Mouse (Mus musculus) brain, adult 2 months (tissue): ENCODE data around the gene Cacng2.
A peak's percentile ranks its signal among the peaks of the same experiment; 100 is the strongest.

Experiments
- DNase-seq: peaks from one replicate; pipeline ENCODE4 v3.0.0; 2011; ENCODE audit warnings: low read depth, low spot score

Gene Cacng2

DNA sequence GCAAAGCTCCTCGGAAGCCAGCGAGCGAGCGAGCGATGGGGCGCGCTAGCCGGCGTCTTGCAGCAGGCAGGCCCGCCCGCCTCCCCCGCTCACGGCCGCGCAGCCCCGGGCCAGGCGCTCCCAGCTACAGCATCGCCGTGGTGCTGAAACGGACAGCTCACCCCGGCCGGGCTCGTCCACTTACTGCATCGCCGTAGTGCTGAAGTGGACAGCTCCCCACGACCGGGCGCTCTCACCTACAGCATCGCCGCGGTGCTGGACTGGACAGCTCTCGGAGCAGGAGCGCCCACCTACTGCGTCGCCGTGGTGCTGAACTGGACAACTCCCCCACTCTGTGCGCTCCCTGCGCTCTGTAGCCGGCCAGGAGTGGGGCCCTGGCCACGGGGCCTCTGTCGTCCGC lies at the start of gene Cacng2:
Gene Cacng2 (minus strand): TSS at position 325 of the 400 bp plus-strand sequence.
- peak; percentile 89 for DNase-seq

- peak; percentile 66 for DNase-seq
These were observed 49.7 kb upstream of the Cacng2 start for GRCm38 (mm10) chr15:78169566-78169965.

DNA sequence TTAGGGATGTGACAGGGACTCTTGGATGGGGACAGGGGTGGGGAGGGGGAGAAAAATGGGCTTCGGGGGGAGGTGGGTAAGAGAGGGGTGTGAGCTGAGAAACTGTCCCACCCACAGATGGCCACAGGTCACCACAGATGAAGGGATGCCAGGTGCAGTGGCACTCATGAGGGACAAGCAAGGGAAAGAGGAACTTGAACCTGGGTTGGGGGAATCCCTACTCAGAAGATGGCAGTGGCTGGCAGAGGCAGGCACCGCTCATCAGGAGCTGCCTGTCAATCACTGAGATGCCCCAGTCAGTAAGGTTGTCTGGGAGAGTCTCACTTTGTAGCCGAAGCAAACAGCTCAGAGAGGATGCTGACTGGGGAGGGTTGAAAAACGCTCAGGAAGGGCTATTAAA lies 45.5 kb upstream of the Cacng2 start:
- DNase-seq = no peak

DNA sequence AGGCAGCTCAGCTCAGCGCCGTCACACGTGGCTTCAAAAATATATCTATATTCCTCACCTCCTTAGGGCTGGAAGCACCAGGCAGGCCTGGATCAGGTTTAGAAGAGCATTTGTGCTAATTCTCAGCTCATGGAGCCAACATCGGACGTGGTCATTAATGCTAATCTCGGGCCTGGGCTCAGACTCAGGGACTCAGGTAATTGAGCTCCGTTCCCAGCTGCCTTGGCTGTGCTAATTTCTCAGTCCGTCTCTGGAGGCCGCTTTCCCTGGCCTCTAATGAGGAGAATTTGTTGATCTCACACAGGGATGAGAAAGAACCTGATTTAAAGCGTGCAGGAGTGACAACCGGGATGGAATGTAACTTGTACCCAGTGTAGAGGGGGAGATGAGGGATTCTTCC lies 44.6 kb upstream of the Cacng2 start:
- no peak for DNase-seq

DNA sequence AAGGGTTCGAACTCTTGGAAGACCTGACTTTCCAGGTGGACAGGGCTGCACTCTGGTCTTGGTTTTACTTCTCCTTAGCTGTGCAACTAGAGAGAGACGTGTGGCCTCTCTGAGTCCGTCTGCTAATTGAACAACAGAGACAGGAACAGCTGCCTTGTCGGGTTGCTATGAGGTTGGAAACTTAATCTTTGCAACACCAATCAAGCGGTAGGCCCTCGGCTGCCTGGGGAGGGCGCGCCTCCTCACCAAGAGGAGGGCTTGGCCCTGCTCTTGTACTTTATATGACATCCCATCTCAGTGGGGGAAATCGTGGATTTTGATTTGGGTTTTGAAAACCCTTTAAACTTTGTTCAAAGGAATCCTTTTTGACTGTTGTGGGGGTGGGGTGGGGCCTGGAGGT lies 42.1 kb upstream of the Cacng2 start:
- DNase-seq = no peak

GRCm38 (mm10) chr15:78158335-78158734 lies 38.5 kb upstream of the Cacng2 start:
- DNase-seq = no peak

DNA sequence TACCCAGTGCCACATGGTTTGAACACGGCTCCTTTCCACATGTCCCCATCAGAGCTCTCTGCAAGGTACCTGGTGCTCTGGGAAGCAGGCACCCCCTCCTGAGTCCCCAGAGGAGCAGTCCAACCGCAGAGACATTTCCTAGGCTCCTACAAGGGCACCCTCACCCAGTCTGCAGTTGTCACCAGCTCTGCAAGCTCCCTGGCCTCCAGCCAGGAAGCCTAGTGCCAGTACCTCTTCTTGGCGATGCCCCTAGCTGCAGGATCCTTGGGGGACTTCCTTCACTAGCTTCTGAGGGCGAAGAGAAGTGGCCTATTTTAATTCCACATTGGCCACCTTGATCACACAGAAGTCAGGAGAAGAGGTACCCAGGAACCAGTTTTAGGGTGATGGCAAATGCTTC lies 38.0 kb upstream of the Cacng2 start:
- DNase-seq = no peak

GRCm38 (mm10) chr15:78157330-78157729 lies 37.5 kb upstream of the Cacng2 start:
- DNase-seq = no peak

DNA sequence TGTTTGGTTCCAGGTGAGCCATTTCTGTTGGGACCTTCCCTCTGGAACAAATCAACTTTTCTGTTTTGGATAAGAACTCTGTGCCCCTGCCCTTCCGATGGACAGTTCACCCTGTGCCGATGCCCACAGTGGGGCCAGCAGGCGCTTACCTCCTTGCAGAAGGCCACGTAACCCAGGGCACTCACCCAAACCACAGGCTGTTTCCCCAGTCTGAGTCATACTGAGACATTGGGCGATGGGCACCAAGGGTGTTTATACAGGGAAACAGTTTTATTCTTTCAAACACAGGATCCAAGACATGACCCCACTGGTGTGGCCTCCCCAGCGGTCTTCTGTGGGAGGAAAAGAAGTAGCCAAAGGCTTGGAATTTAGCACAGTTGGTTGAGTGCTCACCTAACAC lies 35.6 kb upstream of the Cacng2 start:
- DNase-seq = no peak

DNA sequence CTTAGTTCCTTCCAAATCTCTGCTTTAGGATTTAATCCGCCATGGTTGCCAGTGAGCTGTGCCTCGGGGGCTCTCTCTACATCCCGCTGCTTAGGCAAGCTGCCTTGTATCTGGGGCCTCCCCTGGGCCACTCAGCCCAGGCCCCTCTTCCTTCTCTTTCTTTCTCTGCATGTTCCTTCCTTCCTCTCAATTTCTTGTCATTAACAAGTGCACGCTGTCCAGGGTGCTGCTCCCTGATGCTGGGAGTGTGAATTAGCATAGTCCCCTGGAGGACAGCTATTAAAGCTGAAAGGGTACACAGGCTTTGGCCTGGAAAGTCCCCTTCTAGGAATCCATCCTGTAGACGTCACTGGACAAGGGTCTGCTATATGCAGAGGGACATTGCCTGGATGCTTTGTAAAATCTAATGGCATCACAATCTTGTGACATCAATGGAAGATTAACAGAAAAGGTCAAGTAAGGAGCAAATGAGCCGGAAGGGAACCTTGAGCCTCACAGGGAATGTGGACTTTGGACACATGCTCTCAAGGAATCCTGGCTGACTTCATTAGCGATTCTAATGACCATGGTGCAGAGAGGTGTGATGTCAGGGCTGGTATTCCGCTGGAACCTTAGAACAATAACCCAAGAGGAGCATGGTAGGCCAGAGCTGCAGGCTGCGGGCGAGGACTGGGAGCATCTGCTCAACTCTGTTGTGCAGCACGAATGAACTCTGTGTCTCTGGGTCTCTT lies 33.4 kb upstream of the Cacng2 start:
- DNase-seq = no peak

GRCm38 (mm10) chr15:78148565-78148964 lies 28.7 kb upstream of the Cacng2 start:
- no peak for DNase-seq

DNA sequence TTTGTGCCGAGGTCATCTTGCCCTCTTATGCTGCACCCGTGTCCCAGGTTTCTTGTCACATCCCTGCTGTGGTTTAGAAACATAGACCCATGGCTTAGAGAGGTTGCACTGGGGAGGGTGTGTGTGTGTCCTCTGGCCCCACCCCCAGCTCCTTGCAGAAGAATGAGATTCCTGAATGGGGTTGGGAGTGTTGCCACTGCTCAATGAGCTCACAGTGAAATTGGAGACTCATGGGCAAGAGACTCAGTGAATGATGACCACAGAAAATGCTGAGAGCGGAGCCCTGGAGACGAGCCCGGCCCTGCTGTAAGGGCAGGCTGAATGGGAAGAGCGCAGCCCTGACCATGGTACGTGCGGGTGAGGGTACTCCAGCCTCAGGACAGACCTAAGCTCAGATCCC lies 20.4 kb upstream of the Cacng2 start:
- DNase-seq = no peak

- DNase-seq = no peak
These were observed 14.8 kb upstream of the Cacng2 start for GRCm38 (mm10) chr15:78134606-78135005.

- no peak for DNase-seq
These were observed 13.6 kb upstream of the Cacng2 start for GRCm38 (mm10) chr15:78133389-78133788.

GRCm38 (mm10) chr15:78119248-78119647 lies 580 bp downstream of the Cacng2 start:
- DNase-seq = peak; percentile 66

GRCm38 (mm10) chr15:78118275-78118995 lies 1.4 kb downstream of the Cacng2 start:
- peak; percentile 78 for DNase-seq

DNA sequence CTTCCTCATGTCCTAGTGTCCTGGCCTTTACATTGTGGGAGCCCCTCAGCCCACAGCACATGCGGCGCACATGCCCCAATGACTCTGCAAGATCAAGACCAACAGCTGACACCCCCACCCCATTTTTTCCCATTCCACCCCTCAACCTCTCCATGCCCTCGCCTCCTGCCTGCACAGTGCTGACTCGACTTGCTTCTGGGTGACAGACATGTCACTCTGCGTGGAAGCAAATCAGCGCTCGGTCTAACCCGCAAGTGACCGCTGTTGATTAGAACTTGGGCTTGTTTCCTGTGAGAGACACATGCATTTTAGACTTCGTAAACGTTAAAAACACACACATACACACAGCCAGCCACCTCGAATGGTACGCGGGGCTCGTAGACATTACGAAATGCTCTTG lies 2.1 kb downstream of the Cacng2 start:
- DNase-seq = peak; percentile 59

DNA sequence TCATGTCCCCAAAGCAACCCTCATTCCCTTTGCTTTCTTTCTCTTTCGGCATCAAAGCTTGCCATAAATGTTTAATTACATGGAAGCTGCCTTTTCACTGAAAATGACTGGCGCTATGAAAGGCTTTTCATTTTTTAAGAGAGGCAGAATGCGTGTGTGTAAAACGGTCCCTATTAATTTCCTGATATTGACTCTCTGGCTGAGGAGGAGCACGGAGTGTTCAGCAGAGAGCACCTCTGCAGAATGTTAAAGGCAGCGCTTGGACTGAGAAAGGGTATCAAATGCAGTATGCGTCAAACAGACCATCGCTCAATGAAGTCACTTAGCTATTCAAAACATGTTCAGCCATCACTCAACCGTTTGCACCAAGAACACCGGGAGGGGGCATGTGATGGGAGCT lies 2.9 kb downstream of the Cacng2 start:
- peak; percentile 48 for DNase-seq

DNA sequence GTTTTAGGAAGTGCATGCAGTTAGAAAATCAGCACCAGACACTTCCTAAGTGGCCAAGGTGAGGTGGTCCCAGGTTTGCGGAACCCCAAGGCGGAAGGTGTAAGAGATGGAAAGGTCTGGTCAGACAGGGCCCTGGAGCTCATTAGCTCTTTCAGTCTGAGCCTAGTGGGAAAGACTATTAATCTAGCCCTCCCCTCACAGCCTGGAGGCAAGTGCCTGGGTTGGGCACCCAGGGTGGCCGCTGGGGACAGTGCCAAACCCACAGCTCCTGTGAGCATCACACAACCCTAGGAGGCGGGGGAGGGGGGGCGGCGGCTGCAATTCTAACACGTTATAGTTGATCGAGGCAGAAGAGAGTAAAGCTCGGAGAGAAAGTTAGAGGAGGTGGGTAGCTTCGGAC lies 3.6 kb downstream of the Cacng2 start:
- no peak for DNase-seq

- peak; percentile 79 for DNase-seq
These were observed 20.3 kb downstream of the Cacng2 start for GRCm38 (mm10) chr15:78099516-78099915.

DNA sequence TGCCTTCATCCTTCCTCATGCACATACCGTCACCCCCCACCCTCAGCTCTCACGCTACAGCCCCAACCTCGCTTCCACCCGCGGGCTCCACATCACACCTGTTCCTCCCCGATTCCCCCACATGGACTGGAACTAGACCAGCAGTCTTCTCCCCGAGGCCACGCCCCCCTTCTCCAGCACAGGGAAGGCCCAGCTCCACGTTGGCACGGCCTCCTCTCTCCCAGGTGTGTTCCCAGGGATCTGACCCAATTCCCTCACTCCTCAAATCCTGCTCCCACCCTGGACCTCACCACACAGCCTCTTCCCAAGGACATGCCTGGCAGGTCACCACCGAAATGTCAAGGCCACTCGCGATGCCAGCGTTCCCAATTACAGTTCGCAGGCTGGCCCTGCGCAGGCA lies 23.8 kb downstream of the Cacng2 start:
- peak; percentile 67 for DNase-seq

- no peak for DNase-seq
These were observed 26.2 kb downstream of the Cacng2 start for GRCm38 (mm10) chr15:78093597-78093996.
